Mouse (Mus musculus) liver, embryonic 15.5 days (tissue): ENCODE results near the gene Pde4b. TPM values are rescaled to one million over a fixed set of nuclear protein-coding genes. Genes with fewer than 3 reads are reported as not detected.

Source experiments
- ATAC-seq: fragments of 200-750 bp; cut with Nextera tagmentation; 2 replicates; pipeline ENCODE4 v1.8.0; 2017; ENCODE audit warnings: moderate number of reproducible peaks, mild to moderate bottlenecking, moderate library complexity; ENCODE audit not compliant: insufficient read depth
- H3K27ac ChIP-seq: fragments of 300-500 bp; sonication (generic); replicated peaks from 2 replicates; pipeline ENCODE4 v1.5.1; 2015; ENCODE audit warnings: mild to moderate bottlenecking, inconsistent platforms
- H3K27me3 ChIP-seq: fragments of 300-500 bp; sonication (generic); 2 replicates; pipeline ENCODE4 v1.6.1; 2015; ENCODE audit warnings: mild to moderate bottlenecking, inconsistent platforms
- H3K36me3 ChIP-seq: fragments of 300-500 bp; sonication (generic); replicated peaks from 2 replicates; pipeline ENCODE4 v1.6.1; 2015; ENCODE audit warnings: moderate library complexity, mild to moderate bottlenecking, inconsistent platforms
- H3K4me1 ChIP-seq: fragments of 300-500 bp; sonication (generic); replicated peaks from 2 replicates; pipeline ENCODE4 v1.6.1; 2015; ENCODE audit warnings: inconsistent platforms
- H3K4me2 ChIP-seq: fragments of 300-500 bp; sonication (generic); 2 replicates; pipeline ENCODE4 v1.6.1; 2015; ENCODE audit warnings: moderate library complexity, mild to moderate bottlenecking, inconsistent platforms
- H3K4me3 ChIP-seq: fragments of 300-500 bp; sonication (generic); replicated peaks from 2 replicates; pipeline ENCODE4 v1.5.1; 2015; ENCODE audit warnings: mild to moderate bottlenecking, inconsistent platforms
- H3K9ac ChIP-seq: fragments of 300-500 bp; sonication (generic); 2 replicates; pipeline ENCODE4 v1.6.1; 2015; ENCODE audit warnings: moderate library complexity, mild to moderate bottlenecking, inconsistent platforms
- H3K9me3 ChIP-seq: fragments of 300-500 bp; sonication (generic); replicated peaks from 2 replicates; pipeline ENCODE4 v1.6.1; 2016; ENCODE audit warnings: inconsistent platforms
- WGBS: fragments of 180-500 bp; shearing (Covaris S2); methylation state at CpG from one replicate; pipeline ENCODE4 v1.1.7; 2015; ENCODE audit warnings: mixed read lengths; ENCODE audit not compliant: insufficient replicate concordance; 5-methylcytosine and 5-hydroxymethylcytosine counted together
- polyA plus RNA-seq: library from polyadenylated mRNA; unstranded; fragments of >200 nt; fragmentation: Nextera tagmentation; extraction: Ambion mirVana; gene quantifications from 2 replicates; pipeline ENCODE4 v1.2.1, GENCODE M21; 2015

The Pde4b gene
- polyA plus RNA-seq, 1 experiment from 2014 or later: 2.5 TPM

DNA sequence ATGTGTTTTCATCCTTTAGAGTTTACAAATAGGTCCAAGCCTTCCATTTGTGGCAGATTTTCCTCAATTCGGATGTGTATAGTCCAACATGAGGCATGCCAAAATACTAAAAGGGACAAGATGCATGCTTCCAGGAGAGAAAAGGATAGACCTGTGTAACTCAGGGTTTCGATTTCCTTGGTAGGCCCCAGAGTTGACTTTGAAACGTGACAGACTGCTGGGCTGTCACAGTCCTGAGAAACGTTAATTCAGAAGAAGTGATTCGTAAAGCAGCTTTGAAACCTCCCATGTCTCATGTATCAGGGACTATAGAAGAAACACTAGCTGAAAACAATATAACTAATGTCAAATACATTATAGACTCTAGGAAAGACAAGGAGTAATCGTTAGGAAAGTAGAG, 495.6 kb downstream of the Pde4b start:
- WGBS: 63% methylated on average over 6 of the region's 6 CpGs
- no peak overlapping the region for H3K9ac ChIP-seq
- H3K36me3 ChIP-seq: no peaks in the 10 kb centered on the region
- H3K4me1 ChIP-seq: peaks cover 23% of the 10 kb centered on the region
- ATAC-seq: no peak
- H3K9me3 ChIP-seq: no peaks in the 10 kb centered on the region
- H3K27ac ChIP-seq: no peak overlapping the region
- H3K4me3 ChIP-seq: no peak overlapping the region
- H3K27me3 ChIP-seq: no peaks in the 10 kb centered on the region
- no peak overlapping the region for H3K4me2 ChIP-seq

DNA sequence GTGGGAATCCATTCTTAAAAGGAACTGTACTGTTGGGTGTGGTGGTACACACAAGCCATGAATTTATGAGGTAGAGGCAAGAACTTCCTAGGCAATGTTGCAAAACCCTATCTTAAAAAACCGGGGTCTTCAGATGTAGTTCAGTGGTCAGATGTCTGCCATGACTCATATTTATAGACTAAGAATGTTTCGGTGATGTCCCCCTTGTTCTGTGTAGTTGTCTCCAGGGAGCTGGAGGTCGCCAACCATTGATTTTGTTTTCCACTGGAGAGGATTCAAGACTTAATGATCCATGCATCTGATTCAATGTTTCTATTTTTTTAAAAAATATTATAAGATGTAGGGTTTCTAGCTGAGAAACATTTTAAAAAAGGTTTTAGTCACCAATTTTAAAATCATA, 496.1 kb downstream of the Pde4b start:
- no peak overlapping the region for H3K9ac ChIP-seq
- H3K27me3 ChIP-seq: no peaks in the 10 kb centered on the region
- WGBS: 60% methylated on average over 3 of the region's 3 CpGs
- H3K4me3 ChIP-seq: no peak overlapping the region
- no peak overlapping the region for H3K4me2 ChIP-seq
- H3K9me3 ChIP-seq: no peaks in the 10 kb centered on the region
- ATAC-seq: no peak
- no peaks in the 10 kb centered on the region for H3K36me3 ChIP-seq
- no peak overlapping the region for H3K27ac ChIP-seq
- H3K4me1 ChIP-seq: peaks cover 25% of the 10 kb centered on the region

DNA sequence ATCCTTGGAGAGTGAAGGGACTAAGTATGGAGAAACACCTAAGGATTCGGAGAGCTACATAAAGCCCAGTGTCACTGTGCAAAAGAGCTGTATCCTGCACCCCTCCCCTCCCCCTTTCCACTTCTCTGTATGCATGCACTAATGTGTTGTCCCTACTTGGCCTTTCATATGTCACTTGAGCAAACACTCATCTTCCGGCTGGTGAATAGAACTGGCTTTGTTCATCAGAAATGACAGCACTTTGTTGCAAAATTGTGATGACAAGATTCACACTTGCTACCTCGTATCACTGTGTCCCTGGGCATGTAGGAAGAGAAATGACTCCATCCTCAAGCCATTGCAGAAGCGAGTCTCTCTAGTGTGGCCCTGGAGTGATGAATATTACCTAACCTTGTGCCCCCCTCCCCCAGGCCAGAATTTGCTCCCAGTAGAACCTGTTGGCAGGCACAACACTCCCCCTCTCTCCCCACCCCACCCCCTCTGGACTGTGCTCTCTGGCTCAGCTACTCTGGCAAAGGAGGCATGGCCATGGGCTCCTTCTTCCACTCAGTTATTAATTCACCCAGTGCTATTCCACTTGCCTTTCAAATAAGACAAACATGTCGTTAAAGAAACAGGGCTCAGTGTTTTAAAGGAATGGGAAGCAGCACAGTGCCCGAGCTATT, 497.4 kb downstream of the Pde4b start:
- peaks cover 26% of the 10 kb centered on the region for H3K4me1 ChIP-seq
- H3K27me3 ChIP-seq: no peaks in the 10 kb centered on the region
- no peak overlapping the region for H3K27ac ChIP-seq
- no peaks in the 10 kb centered on the region for H3K9me3 ChIP-seq
- whole genome bisulfite sequencing: 50% methylated on average over 6 of the region's 6 CpGs
- H3K9ac ChIP-seq: no peak overlapping the region
- peak; percentile 51; the same call in 1 of the 2 replicates for ATAC-seq
- H3K4me3 ChIP-seq: no peak overlapping the region
- H3K4me2 ChIP-seq: no peak overlapping the region
- H3K36me3 ChIP-seq: no peaks in the 10 kb centered on the region

DNA sequence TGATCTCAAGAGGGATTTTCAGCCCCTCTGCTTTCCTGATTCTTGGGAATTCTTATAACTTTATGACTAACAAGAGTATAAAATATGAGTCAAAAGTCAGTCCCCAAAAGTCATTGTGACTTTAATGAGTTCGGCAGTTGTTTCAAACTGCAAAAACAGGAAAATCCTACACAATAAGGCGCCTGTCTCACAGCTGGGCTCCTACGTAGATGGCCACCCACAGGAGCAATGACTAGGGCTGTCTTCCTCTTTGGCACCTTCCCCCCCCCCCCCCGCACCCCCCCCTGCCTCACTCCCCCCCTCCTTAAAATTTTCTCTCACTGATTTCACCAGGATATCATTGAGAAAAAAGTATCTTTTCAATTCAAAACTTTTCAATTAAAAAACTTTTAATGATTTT, 498.2 kb downstream of the Pde4b start:
- Histone ChIP-seq H3K9me3 (no peaks in the 10 kb centered on the region), H3K4me3 (no peak overlapping the region), H3K36me3 (no peaks in the 10 kb centered on the region), H3K27ac (no peak overlapping the region), H3K4me2 (no peak overlapping the region), H3K9ac (no peak overlapping the region), H3K4me1 (peaks cover 19% of the 10 kb centered on the region), H3K27me3 (no peaks in the 10 kb centered on the region)
- ATAC-seq: no peak
- 61% methylated on average over 3 of the region's 4 CpGs for WGBS

DNA sequence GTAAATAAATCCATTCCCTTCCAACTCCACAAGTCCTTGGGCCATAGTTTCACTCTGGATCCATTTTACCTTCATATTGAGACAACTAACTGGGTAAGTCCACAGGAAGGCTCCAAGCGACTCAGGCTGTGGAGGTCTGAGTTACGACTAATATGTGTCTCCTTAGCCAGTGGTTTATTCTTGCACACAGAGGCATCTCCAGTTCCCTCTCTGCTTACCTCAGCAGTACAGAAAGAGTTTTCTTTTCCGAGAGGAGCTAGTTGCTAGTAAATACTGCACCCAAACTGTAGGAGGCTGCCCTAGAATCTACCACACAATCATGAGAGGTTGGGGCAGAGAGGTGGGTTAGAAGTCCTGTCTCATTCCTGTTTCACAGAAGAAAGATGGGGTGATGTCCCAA, 499.4 kb downstream of the Pde4b start:
- no peak for ATAC-seq
- Histone ChIP-seq H3K4me1 (peaks cover 12% of the 10 kb centered on the region), H3K4me2 (no peak overlapping the region), H3K4me3 (no peak overlapping the region), H3K9ac (no peak overlapping the region), H3K36me3 (no peaks in the 10 kb centered on the region), H3K27ac (no peak overlapping the region), H3K27me3 (no peaks in the 10 kb centered on the region), H3K9me3 (no peaks in the 10 kb centered on the region)
- 61% methylated on average over 3 of the region's 3 CpGs for WGBS

DNA sequence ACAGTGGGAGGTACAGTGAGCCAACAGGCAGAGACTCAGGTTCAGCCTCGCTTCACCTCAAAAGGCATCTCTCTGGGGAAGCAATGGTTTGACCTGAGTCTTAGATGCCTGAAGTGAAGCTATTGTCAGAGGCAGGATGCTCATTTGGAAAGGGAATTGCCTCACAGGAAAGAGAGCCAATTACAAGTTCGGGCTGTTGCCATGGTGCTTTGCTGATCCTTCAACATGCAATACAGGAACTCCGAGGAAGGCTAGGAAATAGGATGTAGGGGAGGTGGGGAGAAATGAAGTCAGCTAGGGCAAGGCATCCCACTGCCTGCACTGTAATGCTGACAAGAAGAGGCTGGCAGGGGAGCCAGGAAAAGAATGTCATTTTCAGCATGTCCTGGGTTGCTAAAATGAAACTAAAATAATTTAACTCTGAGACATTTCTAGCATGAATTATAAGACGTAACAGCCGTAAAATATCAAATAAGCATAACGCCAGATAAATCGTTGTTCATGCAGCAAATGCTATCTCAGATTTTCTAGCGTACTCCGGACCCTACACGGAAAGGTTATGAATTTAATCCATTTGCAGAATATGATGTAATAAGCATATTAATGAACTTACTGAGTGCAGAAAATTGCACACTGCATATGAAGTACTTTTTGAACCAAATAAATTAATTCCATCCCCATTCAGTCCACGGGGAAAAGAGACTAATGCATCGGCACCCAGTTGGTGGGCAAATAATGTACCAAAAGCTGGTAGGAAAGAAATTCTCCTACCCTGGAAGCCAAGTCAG, 501.5 kb downstream of the Pde4b start:
- no peak overlapping the region for H3K27ac ChIP-seq

DNA sequence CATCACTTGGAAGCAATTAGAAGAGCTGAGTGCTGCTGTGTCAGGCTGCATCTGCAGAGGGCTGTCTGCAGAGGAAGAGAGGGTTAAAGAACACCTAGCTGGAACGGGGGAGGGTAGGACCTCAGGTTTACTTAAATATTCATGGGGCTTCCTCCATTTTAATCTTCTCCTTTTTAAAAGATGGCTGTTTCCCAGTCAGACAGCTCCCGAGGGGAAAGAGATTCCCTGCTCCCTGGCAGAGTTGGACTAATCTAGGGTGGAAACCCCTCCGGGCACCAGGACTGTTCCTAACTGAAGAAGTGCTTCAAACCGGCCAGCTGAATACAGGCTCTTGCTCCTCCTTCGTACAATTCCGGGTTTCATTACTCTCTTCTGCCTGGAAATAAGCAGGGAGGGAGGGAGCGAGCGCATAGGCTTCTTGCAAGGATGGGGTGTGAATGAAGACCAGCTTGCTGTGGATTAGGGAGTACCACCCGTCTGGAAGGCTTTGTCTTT, 502.2 kb downstream of the Pde4b start:
- Histone ChIP-seq H3K9me3 (no peaks in the 10 kb centered on the region), H3K27ac (no peak overlapping the region), H3K36me3 (peaks cover 3% of the 10 kb centered on the region; the same call in 1 of the 2 replicates), H3K4me3 (no peak overlapping the region), H3K4me1 (peaks cover 11% of the 10 kb centered on the region), H3K27me3 (no peaks in the 10 kb centered on the region), H3K4me2 (no peak overlapping the region), H3K9ac (no peak overlapping the region)
- no peak for ATAC-seq
- 48% methylated on average over 9 of the region's 9 CpGs for WGBS

More for the DNA sequence above, 501.5 kb downstream of the Pde4b start:
- Histone ChIP-seq H3K4me3 (no peak overlapping the region), H3K27me3 (no peaks in the 10 kb centered on the region), H3K9ac (no peak overlapping the region), H3K4me2 (no peak overlapping the region), H3K4me1 (peaks cover 12% of the 10 kb centered on the region), H3K9me3 (no peaks in the 10 kb centered on the region), H3K36me3 (no peaks in the 10 kb centered on the region)
- ATAC-seq: no peak
- WGBS: 60% methylated on average over 12 of the region's 12 CpGs

DNA sequence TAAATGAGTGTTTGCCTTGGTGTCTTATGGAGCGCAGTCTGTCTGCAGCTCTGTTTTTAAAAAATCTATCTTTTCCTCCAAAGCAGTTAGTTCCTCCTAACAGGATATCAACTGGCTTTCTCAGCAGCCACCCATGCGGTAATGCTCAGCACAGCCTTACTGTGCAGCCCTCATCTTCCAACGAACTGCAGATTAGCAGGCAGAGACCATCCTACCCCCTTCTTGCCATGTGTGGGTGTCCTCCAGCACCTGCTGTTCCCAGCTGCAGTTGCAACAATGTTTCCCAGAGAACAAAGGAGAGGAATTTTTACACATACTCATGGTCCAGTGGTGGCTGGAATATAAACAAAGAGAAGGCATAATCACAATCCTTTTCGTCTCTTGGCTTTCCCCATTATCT, 504.5 kb downstream of the Pde4b start:
- no peak overlapping the region for H3K4me2 ChIP-seq
- no peak for ATAC-seq
- H3K27ac ChIP-seq: no peak overlapping the region
- peaks cover 12% of the 10 kb centered on the region for H3K36me3 ChIP-seq
- 44% methylated on average over 4 of the region's 4 CpGs for WGBS
- H3K27me3 ChIP-seq: no peaks in the 10 kb centered on the region
- peaks cover 6% of the 10 kb centered on the region; the same call in 1 of the 2 replicates for H3K4me1 ChIP-seq
- no peak overlapping the region for H3K4me3 ChIP-seq
- no peak overlapping the region for H3K9ac ChIP-seq
- no peaks in the 10 kb centered on the region for H3K9me3 ChIP-seq

DNA sequence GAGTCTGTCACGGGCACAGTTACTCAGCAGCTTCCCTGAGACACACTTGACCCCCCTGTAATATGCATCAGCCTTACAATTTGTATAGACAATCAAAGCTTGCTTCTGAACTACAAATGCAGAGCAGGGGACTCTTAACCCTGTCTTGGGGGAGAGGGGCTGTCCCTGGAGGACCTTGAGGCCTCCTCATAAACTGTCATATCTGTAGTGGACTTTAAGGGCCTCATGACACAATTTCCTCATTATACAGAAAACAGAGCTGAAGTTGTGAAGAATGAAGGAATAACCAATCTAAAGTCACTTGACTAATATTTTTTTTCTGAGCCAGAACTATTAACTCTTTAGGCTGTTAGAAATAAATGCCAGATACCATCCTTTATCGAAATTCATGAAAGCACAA, 505.2 kb downstream of the Pde4b start:
- 63% methylated on average over 2 of the region's 2 CpGs for WGBS
- no peak overlapping the region for H3K4me2 ChIP-seq
- no peak for ATAC-seq

DNA sequence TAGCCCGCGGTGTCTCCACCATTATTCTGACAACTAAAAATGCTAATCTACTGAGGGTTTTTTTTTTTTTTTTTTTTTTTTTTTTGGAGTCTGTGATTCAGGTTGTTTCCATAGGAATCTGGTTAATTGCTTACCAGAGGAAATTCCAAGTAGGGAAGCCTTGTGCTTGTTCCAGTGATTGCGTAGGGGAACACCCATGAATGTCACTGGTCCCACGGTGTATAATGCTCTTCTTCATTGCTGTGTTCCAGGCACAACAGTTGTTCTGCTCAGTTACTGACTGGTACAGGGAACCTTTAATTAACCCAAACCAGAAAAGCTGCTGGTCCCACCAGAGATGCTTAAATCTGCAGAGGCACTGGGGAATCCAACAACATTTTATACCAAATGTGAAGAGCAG, 506.3 kb downstream of the Pde4b start:
- Histone ChIP-seq H3K4me2 (no peak overlapping the region), H3K4me3 (no peak overlapping the region), H3K9me3 (no peaks in the 10 kb centered on the region), H3K27ac (no peak overlapping the region), H3K27me3 (no peaks in the 10 kb centered on the region), H3K9ac (no peak overlapping the region), H3K4me1 (peaks cover 3% of the 10 kb centered on the region; the same call in 1 of the 2 replicates), H3K36me3 (peaks cover 15% of the 10 kb centered on the region)
- no peak for ATAC-seq
- WGBS: 85% methylated on average over 4 of the region's 4 CpGs

More for the DNA sequence above, 505.2 kb downstream of the Pde4b start:
- Histone ChIP-seq H3K4me1 (peaks cover 6% of the 10 kb centered on the region; the same call in 1 of the 2 replicates), H3K9ac (no peak overlapping the region), H3K27ac (no peak overlapping the region), H3K27me3 (no peaks in the 10 kb centered on the region), H3K9me3 (no peaks in the 10 kb centered on the region), H3K36me3 (peaks cover 13% of the 10 kb centered on the region), H3K4me3 (no peak overlapping the region)

DNA sequence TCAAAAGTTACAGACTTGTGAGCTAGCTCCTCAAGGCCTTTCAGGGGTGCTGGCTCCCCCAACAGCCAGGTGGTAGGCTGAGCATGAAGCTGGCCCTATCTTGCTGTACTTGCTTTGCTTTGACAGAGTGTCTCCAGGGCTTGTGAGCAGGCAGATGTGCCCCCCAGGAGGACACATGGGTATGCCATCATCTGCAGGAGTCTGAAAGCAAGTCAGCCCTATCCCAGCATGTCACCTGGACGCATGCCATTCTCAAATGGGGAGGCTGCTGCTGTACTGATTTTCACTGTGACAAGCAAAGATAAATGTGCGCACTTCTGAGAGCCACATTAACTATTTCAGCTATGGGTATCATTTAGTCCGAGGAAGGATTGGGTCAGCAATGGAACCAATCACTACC, 507.2 kb downstream of the Pde4b start:
- no peak overlapping the region for H3K27ac ChIP-seq
- no peaks in the 10 kb centered on the region for H3K9me3 ChIP-seq
- no peak for ATAC-seq
- H3K27me3 ChIP-seq: no peaks in the 10 kb centered on the region
- H3K36me3 ChIP-seq: peaks cover 17% of the 10 kb centered on the region
- no peaks in the 10 kb centered on the region for H3K4me1 ChIP-seq
- no peak overlapping the region for H3K4me3 ChIP-seq
- H3K4me2 ChIP-seq: no peak overlapping the region
- 69% methylated on average over 3 of the region's 3 CpGs for WGBS
- no peak overlapping the region for H3K9ac ChIP-seq
